Mouse (Mus musculus): ENCODE data around the gene Engase.

The Engase gene

DNA sequence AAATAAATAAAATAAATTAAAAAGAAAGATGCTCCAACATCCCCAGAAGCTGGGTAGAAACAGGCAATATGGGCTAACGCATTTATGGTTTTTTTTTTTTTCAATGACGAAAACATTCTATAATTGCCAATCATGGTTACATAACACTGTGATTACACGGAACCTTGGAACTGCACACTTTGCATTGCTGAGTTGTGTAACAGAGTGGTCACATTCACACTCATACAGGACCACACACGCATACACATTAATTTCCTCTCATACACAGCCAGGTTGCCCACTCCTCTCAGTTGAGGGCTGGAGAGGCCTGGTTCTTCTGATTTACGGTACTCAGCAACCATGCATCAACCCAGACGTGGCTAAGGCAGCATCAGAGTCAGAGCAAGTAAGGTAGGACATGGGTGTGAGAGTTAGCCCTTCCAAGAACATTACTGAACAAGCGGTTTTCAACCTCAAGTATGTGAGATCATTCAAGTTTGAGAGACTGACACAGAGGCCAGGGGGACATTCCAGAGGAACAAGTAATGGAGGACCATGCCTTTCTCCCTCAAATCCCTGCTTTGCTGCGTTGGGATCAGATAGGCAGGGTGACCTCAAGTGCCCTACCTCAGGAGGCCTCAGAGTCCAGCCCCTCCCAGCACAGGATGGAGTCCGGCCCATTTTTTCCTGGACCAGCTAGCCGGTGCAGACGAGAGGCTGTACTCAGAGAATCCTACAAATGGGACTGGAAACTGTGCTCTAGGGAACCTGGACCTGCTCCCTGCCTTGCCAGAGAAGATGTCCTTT, 22.6 kb upstream of the Engase start:
- no peak for DNase-seq (ENCODE audit: low read depth, low spot score)

DNA sequence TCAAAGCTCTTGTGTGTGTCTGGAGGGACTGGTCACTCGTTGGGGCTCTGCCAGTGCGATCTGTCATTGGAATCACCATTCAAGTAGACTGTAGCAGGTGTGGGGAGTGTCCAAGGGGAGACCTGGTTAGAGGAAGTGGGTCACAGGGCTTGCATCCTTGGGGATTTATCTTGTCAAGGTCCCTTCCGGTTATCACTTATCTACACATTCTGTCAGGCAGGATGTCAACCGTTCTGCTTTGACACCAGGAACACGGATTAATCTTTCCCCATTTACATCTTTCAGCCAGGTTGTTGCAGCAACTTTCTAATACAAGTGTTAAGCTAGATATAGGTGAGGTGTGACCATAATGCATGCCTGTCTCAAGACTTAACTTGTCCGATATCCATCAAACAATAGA, 20.8 kb upstream of the Engase start:
- DNase-seq (ENCODE audit: low read depth, low spot score) = no peak

DNA sequence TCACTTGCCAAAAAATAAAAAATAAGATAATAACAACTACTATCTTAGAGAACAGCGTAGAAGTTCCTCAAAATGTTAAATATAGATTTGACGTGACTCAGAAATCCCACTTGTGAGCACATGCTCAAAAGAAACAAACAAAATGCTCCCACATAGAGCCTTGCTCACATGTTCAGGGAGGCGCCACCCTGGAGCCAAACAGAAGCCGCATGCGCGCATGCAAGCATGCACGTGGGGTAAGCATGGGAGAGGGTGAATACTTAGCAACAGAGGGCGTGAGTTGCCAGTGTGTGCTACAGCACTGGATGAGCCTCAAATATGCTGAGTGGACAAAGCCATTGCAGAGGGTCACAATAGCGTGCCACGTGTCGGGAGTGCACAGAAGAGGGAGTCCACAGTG, 19.7 kb upstream of the Engase start:
- DNase-seq (ENCODE audit: low read depth, low spot score) = no peak

GRCm38 (mm10) chr11:118459051-118459450, 17.6 kb upstream of the Engase start:
- no peak for DNase-seq (ENCODE audit: low read depth, low spot score)

- no peak for DNase-seq (ENCODE audit: low read depth, low spot score)
These were observed 17.1 kb upstream of the Engase start for GRCm38 (mm10) chr11:118459536-118459935.

DNA sequence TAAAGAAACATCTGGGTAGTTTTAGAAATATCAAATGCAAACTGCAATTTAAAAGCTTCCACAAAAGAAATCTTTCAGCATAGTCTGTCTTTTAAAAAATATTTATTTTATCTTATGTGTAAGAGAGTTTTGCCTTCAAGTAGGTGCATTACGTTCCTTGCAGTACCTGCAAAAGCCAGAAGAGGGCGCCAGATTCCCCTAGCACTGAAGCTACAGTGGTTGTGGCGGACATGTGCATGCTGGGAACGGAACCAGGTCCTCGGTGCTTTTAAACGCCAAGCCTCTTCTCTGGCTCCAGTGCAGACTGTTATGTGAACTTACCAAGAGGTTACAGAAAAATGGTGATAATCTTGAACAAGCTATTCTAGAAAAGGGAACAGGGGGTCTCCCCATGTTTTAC, 16.3 kb upstream of the Engase start:
- no peak for DNase-seq (ENCODE audit: low read depth, low spot score)

DNA sequence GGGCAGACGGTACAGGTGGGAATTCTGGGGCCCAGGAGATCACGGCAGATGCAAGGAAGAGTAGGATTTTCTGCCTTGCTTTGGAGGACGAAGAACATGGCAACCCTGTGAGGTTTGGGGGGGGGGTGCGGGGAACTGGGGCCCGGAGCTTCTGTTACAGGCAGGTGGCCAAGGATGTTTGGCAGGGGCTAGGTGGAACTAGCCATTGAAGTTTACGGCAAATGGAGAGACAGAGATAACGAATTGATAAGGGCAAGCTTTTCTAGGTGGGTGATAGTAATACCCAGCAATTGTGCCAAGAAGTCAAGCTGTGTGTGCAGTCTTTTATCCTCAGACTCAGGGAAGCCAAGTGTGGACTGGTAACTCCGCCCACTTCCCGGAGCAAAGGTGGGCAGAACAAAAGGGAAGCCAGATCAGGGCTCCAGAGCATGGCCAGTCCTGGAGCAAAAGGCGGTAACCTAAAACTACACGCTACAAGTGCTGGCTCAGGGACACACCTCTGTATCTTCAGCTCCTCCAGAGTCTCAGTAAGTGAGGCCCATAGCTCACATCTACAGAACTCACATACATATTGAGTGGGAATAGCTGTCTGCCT, 9.1 kb upstream of the Engase start:
- DNase-seq (ENCODE audit: low read depth, low spot score) = no peak

DNA sequence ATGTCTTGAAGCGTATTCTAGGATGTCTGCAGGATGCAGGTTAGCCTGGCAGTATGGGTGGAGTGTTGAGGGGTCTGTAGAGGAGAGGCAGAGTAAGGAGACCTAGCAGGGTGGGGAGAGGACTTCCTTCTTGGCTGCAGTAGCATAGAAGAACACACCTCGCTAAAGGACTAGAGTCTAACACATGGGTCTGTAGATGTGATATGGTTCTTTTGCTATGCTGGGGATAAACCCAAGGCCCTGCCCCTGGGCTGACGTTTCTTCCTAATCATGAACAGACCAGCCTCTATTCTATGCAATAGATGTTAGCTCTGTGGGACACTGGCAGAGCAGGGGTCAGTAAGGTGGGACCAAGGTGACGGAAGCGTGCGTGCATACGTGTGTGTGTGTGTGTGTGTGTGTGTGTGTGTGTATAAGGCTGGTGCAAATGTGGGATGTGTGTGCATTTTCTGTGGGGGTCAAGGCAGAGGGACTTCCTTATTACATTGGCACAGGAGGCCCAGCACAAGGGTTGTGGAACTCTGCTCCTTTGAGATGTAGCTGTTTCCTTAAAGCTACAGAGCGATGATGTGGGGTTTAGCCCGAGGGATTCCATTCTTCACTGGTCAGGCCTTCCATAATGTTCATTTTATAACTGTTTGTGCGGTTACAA, 7.0 kb upstream of the Engase start:
- no peak for DNase-seq (ENCODE audit: low read depth, low spot score)

DNA sequence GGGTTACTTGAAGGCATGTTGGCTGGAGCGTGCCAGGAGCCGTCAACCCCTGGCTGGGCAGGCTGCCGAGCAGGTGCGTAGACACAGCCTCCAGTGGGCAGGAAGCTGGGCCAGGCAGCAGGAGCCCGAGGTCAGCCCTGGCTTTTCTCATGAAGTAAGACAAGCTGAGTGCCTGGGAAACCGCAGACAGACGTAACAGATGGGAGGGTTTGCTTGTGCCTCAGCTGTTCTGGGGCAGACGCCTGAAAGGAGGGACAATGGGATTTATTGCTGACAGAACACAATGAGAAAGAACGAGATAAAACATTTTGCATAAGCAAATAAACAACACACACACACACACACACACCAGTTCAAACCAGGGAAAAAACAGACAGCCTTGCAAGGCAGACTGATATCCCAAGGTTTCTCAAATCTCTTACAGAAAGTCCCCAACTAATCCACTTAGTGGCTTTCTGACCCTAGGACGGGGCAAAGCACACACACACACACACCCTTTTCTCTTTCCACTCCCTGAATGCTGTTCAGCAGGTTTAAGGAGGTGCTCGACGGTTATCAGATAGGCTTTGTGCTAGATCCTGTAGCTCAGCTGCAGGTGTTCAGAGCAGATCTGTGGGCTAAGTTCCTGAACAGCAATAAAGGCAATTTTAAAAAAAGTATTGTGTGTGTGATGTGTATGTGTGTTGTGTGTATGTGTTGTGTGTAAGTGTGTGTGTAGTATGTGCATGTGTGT, 6.2 kb upstream of the Engase start:
- no peak for DNase-seq (ENCODE audit: low read depth, low spot score)

- no peak for DNase-seq (ENCODE audit: low read depth, low spot score)
These were observed 5.0 kb upstream of the Engase start for GRCm38 (mm10) chr11:118471676-118472075.

DNA sequence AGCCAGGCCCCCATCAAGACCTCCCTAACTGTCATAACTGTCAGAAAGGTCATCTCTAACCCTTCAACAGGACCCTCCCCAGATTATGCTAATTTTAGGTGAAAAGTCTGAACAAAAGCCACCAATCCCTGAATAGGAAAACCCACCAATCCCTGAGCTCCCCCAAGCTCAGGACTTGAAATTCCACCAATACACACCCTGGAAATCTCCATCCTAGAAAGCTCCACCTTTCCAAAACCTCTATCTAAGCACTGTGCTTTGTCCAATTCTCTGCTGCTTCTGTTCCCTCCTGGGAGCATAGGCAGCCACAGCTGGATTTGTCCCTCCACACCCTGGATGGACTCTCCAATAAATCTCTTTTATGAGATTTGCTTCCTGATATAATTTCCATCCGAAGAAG, 3.5 kb upstream of the Engase start:
- DNase-seq (ENCODE audit: low read depth, low spot score) = no peak

DNA sequence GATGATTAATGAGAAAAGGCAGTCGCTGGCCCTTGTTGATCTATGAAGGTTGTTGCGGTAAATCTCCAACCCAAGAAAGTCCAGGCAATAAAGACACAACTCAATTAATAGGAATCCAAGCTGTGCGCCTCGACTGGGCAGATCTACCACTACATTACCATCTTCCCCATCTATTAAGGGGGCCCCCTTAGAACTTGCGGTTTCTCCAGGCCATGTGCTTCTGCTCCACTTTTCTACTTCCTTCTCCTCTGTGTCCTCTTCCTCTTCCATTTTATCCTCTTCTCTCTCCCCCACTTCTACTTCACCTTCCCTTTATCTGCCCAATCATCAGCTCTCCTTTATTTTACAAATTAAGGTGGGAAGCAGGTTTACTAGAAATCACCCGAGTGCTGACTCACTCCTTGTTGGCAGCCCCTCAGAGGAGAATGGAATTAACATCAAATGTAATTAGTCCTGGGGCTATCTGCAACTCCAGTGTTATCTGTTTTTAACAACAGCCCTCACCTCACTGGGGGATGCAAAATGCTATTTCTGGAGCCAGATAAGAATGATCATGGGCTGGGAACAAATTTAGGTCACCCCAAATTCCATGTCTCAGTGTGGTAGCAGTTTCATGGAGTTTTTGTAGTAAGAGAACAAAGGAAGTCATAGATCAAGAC, 2.7 kb upstream of the Engase start:
- DNase-seq (ENCODE audit: low read depth, low spot score) = no peak

- DNase-seq (ENCODE audit: low read depth, low spot score) = no peak
These were observed 1.0 kb upstream of the Engase start for GRCm38 (mm10) chr11:118475496-118476083.

GRCm38 (mm10) chr11:118479776-118480175, 3.1 kb downstream of the Engase start:
- DNase-seq (ENCODE audit: low read depth, low spot score) = no peak

DNA sequence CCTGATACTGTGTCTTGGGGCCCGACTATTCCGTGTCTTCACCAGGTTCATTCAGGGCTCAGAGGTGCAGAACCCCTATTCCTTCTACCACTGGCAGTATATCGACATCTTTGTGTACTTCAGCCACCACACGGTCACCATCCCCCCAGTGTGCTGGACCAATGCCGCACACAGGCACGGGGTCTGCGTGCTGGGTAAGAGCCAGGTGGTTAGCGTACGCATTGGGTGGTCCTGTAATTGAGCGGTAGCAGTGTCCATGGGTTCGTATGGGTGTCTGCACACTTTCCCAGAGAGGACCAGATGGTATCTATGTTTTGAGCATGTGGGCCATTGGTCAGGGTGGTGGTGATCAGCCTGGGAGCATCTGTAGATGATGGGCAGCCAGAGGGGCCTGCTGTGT, 4.6 kb downstream of the Engase start:
- no peak for DNase-seq (ENCODE audit: low read depth, low spot score)

DNA sequence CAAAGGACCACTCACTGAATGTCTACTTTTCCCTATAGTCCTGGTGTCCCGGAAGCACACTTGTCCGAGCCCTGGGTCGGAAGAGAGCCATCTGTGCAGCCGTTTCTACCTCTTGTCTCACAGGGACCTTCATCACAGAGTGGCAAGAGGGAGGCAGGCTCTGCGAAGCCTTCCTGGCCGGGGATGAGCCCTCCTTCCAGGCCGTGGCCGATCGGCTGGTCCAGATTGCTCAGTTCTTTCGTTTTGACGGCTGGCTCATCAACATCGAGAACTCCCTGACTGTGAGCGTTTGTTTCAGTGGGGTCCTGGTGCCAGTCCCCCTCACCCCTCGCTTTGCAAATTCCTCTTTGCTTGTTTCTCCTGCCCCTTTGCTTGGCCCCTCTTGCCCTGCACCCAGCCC, 5.1 kb downstream of the Engase start:
- no peak for DNase-seq (ENCODE audit: low read depth, low spot score)

DNA sequence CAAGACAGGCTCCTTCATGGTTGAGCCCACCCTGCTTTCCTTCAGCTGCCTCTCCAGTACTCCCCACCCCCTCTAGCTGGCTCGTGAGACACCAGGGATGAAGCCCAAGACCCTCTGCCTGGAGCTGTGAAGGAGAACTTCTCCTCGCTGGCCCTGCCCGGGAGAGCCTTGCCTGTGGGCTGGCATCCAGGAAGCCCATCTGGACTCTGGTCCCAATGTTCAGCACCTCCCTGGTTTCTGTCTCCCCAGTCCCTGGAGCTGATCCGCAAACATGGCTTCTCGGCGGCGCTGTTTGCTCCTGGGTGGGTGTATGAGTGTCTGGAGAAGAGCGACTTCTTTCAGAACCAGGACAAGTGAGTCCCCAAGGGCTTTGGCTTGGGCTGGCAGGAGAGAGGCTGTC, 7.5 kb downstream of the Engase start:
- DNase-seq (ENCODE audit: low read depth, low spot score) = no peak

DNA sequence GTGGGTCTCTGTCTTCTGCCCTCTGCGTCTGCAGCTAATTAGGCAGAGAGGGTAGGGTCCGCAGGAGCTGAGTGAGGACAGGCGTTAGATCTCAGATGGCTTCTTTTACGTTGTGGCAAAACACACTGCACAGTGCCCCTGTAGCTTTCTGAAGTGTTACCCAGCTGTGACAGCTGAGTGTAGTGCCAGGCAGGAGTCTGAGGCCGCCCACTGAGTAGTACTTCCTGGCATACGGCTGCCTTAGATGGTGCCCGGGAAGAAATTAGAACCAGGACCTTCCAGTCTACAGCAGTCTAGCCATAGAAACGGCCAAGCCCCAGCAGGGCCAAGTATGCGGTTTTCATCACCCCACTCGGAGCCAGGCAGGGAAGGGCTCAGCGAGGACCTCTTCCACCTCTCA, 8.7 kb downstream of the Engase start:
- no peak for DNase-seq (ENCODE audit: low read depth, low spot score)

GRCm38 (mm10) chr11:118485780-118486179, 9.2 kb downstream of the Engase start:
- no peak for DNase-seq (ENCODE audit: low read depth, low spot score)

- no peak for DNase-seq (ENCODE audit: low read depth, low spot score)
These were observed 9.7 kb downstream of the Engase start for GRCm38 (mm10) chr11:118486281-118486680.
